Mouse (Mus musculus): ENCODE data around the gene Slc25a17.

DNA sequence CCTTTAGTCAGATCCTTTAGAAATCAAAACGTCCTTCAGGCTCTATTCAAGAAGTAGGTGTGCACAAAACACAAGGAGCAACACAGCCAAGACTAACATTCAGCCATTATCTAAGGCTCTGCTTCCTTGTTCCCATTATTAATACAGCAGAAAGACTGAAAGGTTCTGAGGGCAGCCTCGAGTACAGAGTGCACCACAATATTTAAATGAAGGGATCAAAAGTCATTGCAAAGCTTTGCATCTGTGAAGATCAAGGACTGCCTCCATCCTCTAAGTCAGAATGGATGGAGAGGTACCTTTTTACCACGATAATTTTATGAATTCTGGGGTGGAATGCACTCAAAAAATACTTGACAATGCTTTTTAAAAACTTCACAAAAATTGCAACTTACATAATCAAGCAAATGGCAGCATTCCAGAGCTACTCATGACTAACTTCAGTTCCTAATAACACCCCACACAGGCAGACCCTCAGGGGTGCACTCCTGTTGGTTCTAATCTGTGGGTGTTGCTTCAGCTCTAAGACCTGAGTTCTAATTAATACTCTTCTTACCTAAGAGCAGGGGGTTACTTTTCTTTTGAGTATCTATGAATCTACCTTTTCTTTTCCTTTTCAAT lies 29.7 kb downstream of the Slc25a17 start:
- TF ChIP-seq CTCF (conservative IDR thresholded peaks at IDR 0.05; ENCODE audit: low read length) (no peak), NANOG (IDR thresholded peaks at IDR 0.05; ENCODE audit: borderline replicate concordance, low read length) (no peak)
